Mouse (Mus musculus) T-helper 1 cell (primary cell): ENCODE measurements around the gene Polr3f.

ENCODE experiments used
- in situ Hi-C: fragments of 300-600 bp; cut with MboI, MseI; formaldehyde crosslinking; loops from one replicate; pipeline ENCODE4 v1.15.1; 2025; ENCODE audit warnings: high pct_unique_total_duplicates

Gene Polr3f

GRCm38 (mm10) chr2:144526981-144527820 is at the start of gene Polr3f, which contains the start of gene Dzank1:
Polr3f (plus strand) TSS chr2:144527718.
Dzank1 (minus strand) TSS chr2:144527414.
- in situ Hi-C loops = no loop called here

- in situ Hi-C loops = no loop called here
Observed at GRCm38 (mm10) chr2:144479421-144479820, 48.1 kb upstream of the Polr3f start.

- in situ Hi-C loops = no loop called here
Observed at GRCm38 (mm10) chr2:144484084-144484483, 43.4 kb upstream of the Polr3f start.

GRCm38 (mm10) chr2:144485439-144485838 is 42.1 kb upstream of the Polr3f start:
- in situ Hi-C loops = no loop called here

- in situ Hi-C loops = no loop called here
Observed at GRCm38 (mm10) chr2:144487476-144487875, 40.0 kb upstream of the Polr3f start.

GRCm38 (mm10) chr2:144489342-144489741 is 38.2 kb upstream of the Polr3f start:
- in situ Hi-C loops = no loop called here

GRCm38 (mm10) chr2:144502134-144502533 is 25.4 kb upstream of the Polr3f start:
- in situ Hi-C loops = no loop called here

GRCm38 (mm10) chr2:144514619-144515018 is 12.9 kb upstream of the Polr3f start:
- in situ Hi-C loops = no loop called here

- in situ Hi-C loops = no loop called here
Observed at GRCm38 (mm10) chr2:144519772-144520171, 7.7 kb upstream of the Polr3f start.

GRCm38 (mm10) chr2:144525856-144526255 is 1.7 kb upstream of the Polr3f start:
- in situ Hi-C loops = no loop called here

- in situ Hi-C loops = no loop called here
Observed at GRCm38 (mm10) chr2:144527821-144528174, 280 bp downstream of the Polr3f start.

GRCm38 (mm10) chr2:144537123-144537522 is 9.6 kb downstream of the Polr3f start:
- in situ Hi-C loops = no loop called here

GRCm38 (mm10) chr2:144541246-144541645 is 13.7 kb downstream of the Polr3f start:
- in situ Hi-C loops = no loop called here

- in situ Hi-C loops = no loop called here
Observed at GRCm38 (mm10) chr2:144543670-144544069, 16.2 kb downstream of the Polr3f start.

- in situ Hi-C loops = no loop called here
Observed at GRCm38 (mm10) chr2:144544630-144545029, 17.1 kb downstream of the Polr3f start.

GRCm38 (mm10) chr2:144545061-144545460 is 17.5 kb downstream of the Polr3f start:
- in situ Hi-C loops = no loop called here

- in situ Hi-C loops = no loop called here
Observed at GRCm38 (mm10) chr2:144545481-144545880, 18.0 kb downstream of the Polr3f start.

GRCm38 (mm10) chr2:144547559-144547958 is 20.0 kb downstream of the Polr3f start:
- in situ Hi-C loops = no loop called here

- in situ Hi-C loops = loop anchor here (25.0 kb wide), 1 partner anchor 1337 kb away; no protein-coding TSS in a partner anchor
Observed at GRCm38 (mm10) chr2:144550529-144550928, 23.0 kb downstream of the Polr3f start, which contains the start of gene Rbbp9. Rbbp9 (minus strand) TSS chr2:144550869.

GRCm38 (mm10) chr2:144553905-144554304 is 26.4 kb downstream of the Polr3f start:
- in situ Hi-C loops = loop anchor here (25.0 kb wide), 1 partner anchor 1333 kb away; no protein-coding TSS in a partner anchor

- in situ Hi-C loops = loop anchor here (25.0 kb wide), 1 partner anchor 1332 kb away; no protein-coding TSS in a partner anchor
Observed at GRCm38 (mm10) chr2:144555286-144555819, 27.8 kb downstream of the Polr3f start.

GRCm38 (mm10) chr2:144555820-144556552 is 28.5 kb downstream of the Polr3f start, which contains the start of gene Sec23b:
Sec23b (plus strand) TSS chr2:144556229.
- in situ Hi-C loops = loop anchor here (25.0 kb wide), 1 partner anchor 1331 kb away; no protein-coding TSS in a partner anchor
